Mouse (Mus musculus): ENCODE results near the gene Wdfy1. TPM values are rescaled to one million over a fixed set of nuclear protein-coding genes. Genes with fewer than 3 reads are reported as not detected.

Gene Wdfy1
- total RNA-seq, 2 experiments from 2014 or later = 21.9 to 29.2 TPM

DNA sequence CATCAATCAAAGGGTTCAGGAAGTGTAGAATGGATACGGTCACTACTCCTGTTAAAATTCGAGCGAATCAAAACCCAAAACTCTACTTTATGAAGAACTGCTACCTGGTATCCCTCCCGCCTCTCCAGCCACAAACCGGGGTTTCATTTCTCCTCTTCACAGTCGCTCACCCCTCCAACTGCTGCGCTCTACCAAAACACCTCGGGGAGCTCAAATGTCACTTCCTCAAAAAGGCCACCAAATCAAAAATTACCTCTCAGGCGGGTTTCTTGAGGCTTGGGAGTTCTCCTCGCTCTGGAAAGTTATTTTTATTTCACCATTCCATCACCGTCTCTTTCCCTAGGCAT lies 104.8 kb downstream of the Wdfy1 start:
- intact Hi-C loops (cut with DNase I) = no loop called here
- peak in 1 of 2 experiments; percentile 6 for DNase-seq

DNA sequence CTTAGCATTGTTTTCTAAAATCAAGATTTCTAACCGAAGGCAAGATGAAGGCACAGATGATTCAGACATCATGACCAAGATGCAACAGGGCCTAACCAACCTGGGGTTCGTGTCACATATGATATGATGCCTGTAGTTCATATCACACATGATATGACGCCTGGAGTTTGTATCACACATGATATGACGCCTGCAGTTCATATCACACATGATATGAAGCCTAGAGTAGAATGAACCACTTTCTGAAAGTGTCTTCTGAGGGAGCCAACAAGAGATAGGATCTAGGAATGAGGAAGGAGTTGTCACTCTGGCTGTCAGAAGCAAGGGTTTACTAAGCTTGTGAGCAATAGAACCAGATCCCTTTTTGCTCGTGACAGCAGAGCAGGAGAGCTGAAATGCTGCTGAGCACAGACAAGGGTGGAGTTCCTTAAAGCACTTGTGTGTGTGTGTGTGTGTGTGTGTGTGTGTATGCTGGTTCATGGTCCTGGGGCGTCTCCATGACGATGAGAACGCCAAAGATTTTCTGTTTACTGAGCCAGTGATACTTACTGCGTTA lies 106.4 kb downstream of the Wdfy1 start:
- intact Hi-C loops (cut with DNase I) = no loop called here
- no peak for DNase-seq

DNA sequence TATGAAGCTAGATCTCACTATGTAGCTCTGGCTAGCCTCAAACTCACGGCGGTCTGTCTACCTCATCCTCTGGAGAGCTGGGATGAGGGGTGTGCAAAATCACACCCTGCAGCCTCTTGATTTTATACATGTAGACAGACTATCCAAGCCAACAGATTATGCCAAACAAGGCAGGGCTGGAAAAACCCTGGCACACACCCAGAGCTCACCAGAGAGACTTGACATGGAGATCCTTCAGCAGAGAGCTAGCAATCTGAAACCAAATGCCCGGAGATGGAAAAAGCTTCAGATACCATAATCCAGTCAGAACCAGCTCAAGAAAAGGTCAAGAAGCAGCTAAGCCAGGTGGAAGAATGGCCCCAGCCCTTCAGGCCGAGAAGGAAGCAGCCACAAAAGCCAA lies 111.0 kb downstream of the Wdfy1 start:
- no peak for DNase-seq
- intact Hi-C loops (cut with DNase I) = no loop called here

DNA sequence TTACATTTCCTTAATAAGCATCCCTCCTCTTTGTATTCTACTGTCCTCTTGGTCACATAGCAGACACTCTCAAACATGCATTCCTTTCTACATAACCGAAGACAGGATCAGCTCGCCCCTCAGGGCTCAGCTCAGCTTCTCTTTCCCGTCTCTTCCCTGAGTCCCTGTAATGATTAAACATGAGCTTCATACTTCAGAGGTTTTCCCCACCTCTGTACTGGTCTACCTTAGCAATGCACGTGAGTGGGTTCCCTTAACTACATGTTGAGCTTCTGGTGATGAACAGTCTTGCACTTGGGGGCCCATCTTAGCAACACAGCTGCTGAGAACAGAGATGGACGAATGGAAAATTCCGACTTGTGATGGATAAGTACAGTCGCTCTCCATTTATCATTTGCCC lies 116.3 kb downstream of the Wdfy1 start:
- DNase-seq = no peak
- intact Hi-C loops (cut with DNase I) = no loop called here

DNA sequence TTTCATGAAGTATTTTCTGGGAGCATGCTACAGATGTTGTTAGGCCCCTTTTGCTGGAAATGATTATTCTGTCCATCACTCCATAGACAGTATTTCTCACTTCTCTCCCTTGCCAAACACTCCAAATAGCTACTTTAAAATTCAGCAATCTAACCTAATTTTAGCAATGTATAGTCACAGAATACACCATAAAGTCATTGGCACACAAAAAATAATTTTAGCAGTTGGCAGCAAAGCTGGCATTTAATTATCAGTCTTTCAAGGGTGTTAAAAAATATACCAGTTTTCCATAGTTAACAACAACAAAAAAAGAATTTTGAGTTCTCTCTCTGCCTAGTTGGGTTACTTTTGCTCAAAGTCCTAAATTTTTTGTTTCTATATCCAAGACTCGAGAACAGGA lies 118.5 kb downstream of the Wdfy1 start:
- no peak for DNase-seq
- intact Hi-C loops (cut with DNase I) = no loop called here

DNA sequence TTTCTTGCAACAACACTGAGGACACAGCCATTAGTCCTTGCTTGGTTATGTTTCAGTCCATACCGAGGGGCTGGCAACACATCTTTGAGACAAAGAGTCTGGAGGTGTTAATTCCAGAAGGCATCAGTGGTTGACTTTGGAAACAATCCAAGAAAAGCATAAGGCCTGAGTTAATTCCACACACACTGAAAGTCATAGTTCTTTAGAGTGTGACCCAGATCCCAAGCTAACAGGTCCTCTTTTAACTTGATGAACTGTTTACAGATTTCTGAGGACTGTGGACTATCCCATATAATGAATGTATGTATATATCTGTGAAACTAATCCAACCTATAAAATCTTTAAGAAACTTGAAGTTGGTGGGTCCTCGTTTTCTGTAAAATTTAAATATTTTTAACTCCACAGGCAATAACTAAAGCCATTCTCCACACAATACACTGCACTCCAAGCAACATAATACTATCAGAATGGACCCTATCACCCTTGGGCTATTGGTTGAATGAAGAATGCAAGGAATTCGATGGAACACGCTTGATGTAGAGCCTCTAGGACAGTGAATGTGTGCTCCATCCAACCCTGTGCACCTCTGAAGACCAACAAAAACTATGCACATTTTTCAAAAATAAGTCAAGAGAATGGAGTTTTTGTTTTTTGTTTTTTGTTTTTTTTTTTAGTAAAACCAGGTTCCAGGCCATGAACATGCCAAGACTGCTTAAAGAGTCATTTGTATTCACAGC lies 120.0 kb downstream of the Wdfy1 start:
- intact Hi-C loops (cut with DNase I) = no loop called here

DNA sequence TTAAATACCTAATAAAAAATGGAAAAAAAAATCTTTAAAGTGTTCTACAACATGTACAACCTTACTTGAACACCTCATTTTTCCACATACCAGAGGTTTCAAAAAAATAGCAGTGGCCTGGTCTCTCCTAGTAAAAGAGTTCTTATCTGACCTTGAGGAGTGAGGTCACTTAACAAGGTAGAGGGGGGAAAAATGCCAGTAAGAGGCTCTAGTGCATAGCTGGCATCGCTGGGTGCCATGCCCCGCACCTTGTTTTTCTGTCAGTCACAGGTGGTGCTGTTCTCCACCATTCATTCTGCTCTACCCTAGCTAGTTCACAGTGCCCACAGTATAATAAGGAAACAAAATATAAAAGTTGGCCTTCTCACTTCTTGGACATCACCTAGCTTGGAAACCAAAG lies 121.0 kb downstream of the Wdfy1 start:
- intact Hi-C loops (cut with DNase I) = no loop called here
- no peak for DNase-seq

More for the DNA sequence above, 120.0 kb downstream of the Wdfy1 start:
- DNase-seq = no peak

Other genes with a start within 250 kb of the Wdfy1 start
- gene Ap1s3, start 104.2 kb downstream of the Wdfy1 start, total RNA-seq (2021) = 1 to 10 TPM in 1 of 2 experiments, under 1 TPM in 1; 0.87 to 1.1 TPM
- 10 to 100 TPM; 48.8 to 50.2 TPM for gene Mrpl44, start 125 bp downstream of the Wdfy1 start, total RNA-seq (2021)
- gene Serpine2, start 85.0 kb upstream of the Wdfy1 start, total RNA-seq (2021) = 10 to 100 TPM; 40.1 to 42.9 TPM

Data from heart, postnatal 10 days (tissue).